Mouse (Mus musculus): ENCODE measurements at regions not wholly inside any gene's neighbourhood (a gene's known extent, or its start where the extent isn't known, plus 50 kb on each side); places are given as distances from the start of the nearest gene placed in this dataset.

- H3K4me1 ChIP-seq (ENCODE audit: control insufficient read depth in 1 of 2, insufficient read depth in 2 of 2, low read length in 2 of 2): no peaks in the 10 kb centered on the region
- H3K79me2 ChIP-seq (ENCODE audit: control insufficient read depth, insufficient read depth, low read length, poor library complexity): no peaks in the 10 kb centered on the region
- H3K36me3 ChIP-seq (ENCODE audit: control insufficient read depth in 1 of 2, insufficient read depth in 2 of 2, low read length in 2 of 2): no peaks in the 10 kb centered on the region
- H3K9ac ChIP-seq (ENCODE audit: control insufficient read depth, low read depth, low read length, poor library complexity, severe bottlenecking): no peak overlapping the region
- no peaks in the 10 kb centered on the region for H3K9me3 ChIP-seq (replicated peaks; ENCODE audit: insufficient read depth, low read length)
- H3K27me3 ChIP-seq (ENCODE audit: control insufficient read depth in 1 of 2, insufficient read depth in 2 of 2, low read length in 2 of 2): peaks cover 0 to 3% of the 10 kb centered on the region in 2 experiments; a peak in 2 of 4 replicates
- no peak overlapping the region for H3K4me3 ChIP-seq (ENCODE audit: control insufficient read depth in 1 of 2, insufficient read depth in 1 of 2, low read depth in 2 of 2, low read length in 2 of 2)
- no peak for DNase-seq (ENCODE audit: low read depth, low spot score)
- no peak for TF ChIP-seq ZMIZ1 (IDR thresholded peaks at IDR 0.05; ENCODE audit: low read depth, low read length)
- TF ChIP-seq NELFE (IDR thresholded peaks at IDR 0.05; ENCODE audit: low read depth, low read length): no peak
- no peak for TF ChIP-seq MXI1 (IDR thresholded peaks at IDR 0.05; ENCODE audit: low read depth, low read length)
- no peak for TF ChIP-seq ZNF384 (IDR thresholded peaks at IDR 0.05; ENCODE audit: low read depth, low read length)
- no peak for TF ChIP-seq TAL1 (IDR thresholded peaks at IDR 0.05; ENCODE audit: low read length)
- no peak for TF ChIP-seq ETS1 (IDR thresholded peaks at IDR 0.05; ENCODE audit: low read depth, low read length)
- TF ChIP-seq SMC3 (IDR thresholded peaks at IDR 0.05; ENCODE audit: low read depth, low read length): no peak
- TF ChIP-seq ZKSCAN1 (IDR thresholded peaks at IDR 0.05; ENCODE audit: low read depth, low read length): no peak
- no peak for TF ChIP-seq NRF1 (IDR thresholded peaks at IDR 0.05; ENCODE audit: insufficient read depth, low read depth, low read length, poor library complexity, severe bottlenecking)
- H3K27ac ChIP-seq (ENCODE audit: control insufficient read depth, low read depth, low read length): no peak overlapping the region
Observed at GRCm38 (mm10) chr2:78572492-78572891, 295.4 kb upstream of the Ube2e3 start.

GRCm38 (mm10) chr2:78558128-78558527 lies 309.8 kb upstream of the Ube2e3 start:
- Histone ChIP-seq H3K9ac (ENCODE audit: control insufficient read depth, low read depth, low read length, poor library complexity, severe bottlenecking) (no peak overlapping the region), H3K79me2 (ENCODE audit: control insufficient read depth, insufficient read depth, low read length, poor library complexity) (no peaks in the 10 kb centered on the region), H3K4me1 (ENCODE audit: control insufficient read depth in 1 of 2, insufficient read depth in 2 of 2, low read length in 2 of 2) (no peaks in the 10 kb centered on the region), H3K4me3 (ENCODE audit: control insufficient read depth in 1 of 2, insufficient read depth in 1 of 2, low read depth in 2 of 2, low read length in 2 of 2) (no peak overlapping the region), H3K27ac (ENCODE audit: control insufficient read depth, low read depth, low read length) (no peak overlapping the region), H3K27me3 (ENCODE audit: control insufficient read depth in 1 of 2, insufficient read depth in 2 of 2, low read length in 2 of 2) (0 out of 4 replicates have a peak, but pooled peaks cover 0 to 2% of the 10 kb centered on the region in 2 experiments), H3K36me3 (ENCODE audit: control insufficient read depth in 1 of 2, insufficient read depth in 2 of 2, low read length in 2 of 2) (no peaks in the 10 kb centered on the region), H3K9me3 (replicated peaks; ENCODE audit: insufficient read depth, low read length) (no peaks in the 10 kb centered on the region)
- TF ChIP-seq E2F4 (IDR thresholded peaks at IDR 0.05; ENCODE audit: borderline replicate concordance, low read depth, low read length): no peak
- no peak for TF ChIP-seq POLR2AphosphoS5 (IDR thresholded peaks at IDR 0.05; ENCODE audit: borderline replicate concordance, low read depth, low read length)
- TF ChIP-seq NRF1 (IDR thresholded peaks at IDR 0.05; ENCODE audit: insufficient read depth, low read depth, low read length, poor library complexity, severe bottlenecking): no peak
- TF ChIP-seq ZNF384 (IDR thresholded peaks at IDR 0.05; ENCODE audit: low read depth, low read length): no peak
- no peak for TF ChIP-seq POLR2A (IDR thresholded peaks at IDR 0.05; ENCODE audit: control insufficient read depth in 1 of 2, insufficient read depth in 1 of 2, low read depth in 1 of 2, low read length in 2 of 2, poor library complexity in 1 of 2)
- no peak for TF ChIP-seq ZKSCAN1 (IDR thresholded peaks at IDR 0.05; ENCODE audit: low read depth, low read length)
- TF ChIP-seq EP300 (IDR thresholded peaks at IDR 0.05; ENCODE audit: low read depth in 1 of 2, low read length in 2 of 2): no peak
- no peak for TF ChIP-seq ZMIZ1 (IDR thresholded peaks at IDR 0.05; ENCODE audit: low read depth, low read length)
- TF ChIP-seq MAX (IDR thresholded peaks at IDR 0.05; ENCODE audit: low read length): no peak
- TF ChIP-seq MEF2A (IDR thresholded peaks at IDR 0.05; ENCODE audit: extremely low read depth, insufficient replicate concordance, low read depth, low read length, poor library complexity, severe bottlenecking): no peak
- TF ChIP-seq CHD2 (IDR thresholded peaks at IDR 0.05; ENCODE audit: low read length): no peak
- no peak for TF ChIP-seq GATA1 (IDR thresholded peaks at IDR 0.05; ENCODE audit: low read depth, low read length)
- TF ChIP-seq POLR2AphosphoS2 (IDR thresholded peaks at IDR 0.05; ENCODE audit: low read length): no peak
- TF ChIP-seq JUND (IDR thresholded peaks at IDR 0.05; ENCODE audit: low read depth, low read length): no peak
- no peak for TF ChIP-seq TBP (IDR thresholded peaks at IDR 0.05; ENCODE audit: low read depth, low read length)
- no peak for TF ChIP-seq NELFE (IDR thresholded peaks at IDR 0.05; ENCODE audit: low read depth, low read length)
- no peak for TF ChIP-seq USF2 (IDR thresholded peaks at IDR 0.05; ENCODE audit: borderline replicate concordance in 1 of 2, insufficient read depth in 1 of 2, low read depth in 1 of 2, low read length in 2 of 2)
- TF ChIP-seq USF1 (IDR thresholded peaks at IDR 0.05; ENCODE audit: low read depth, low read length): no peak
- TF ChIP-seq HCFC1 (IDR thresholded peaks at IDR 0.05; ENCODE audit: low read depth, low read length): no peak
- no peak for DNase-seq (ENCODE audit: low read depth, low spot score)
